Mouse (Mus musculus): ENCODE measurements around the gene Brip1.

The Brip1 gene

GRCm38 (mm10) chr11:86115955-86116354, 85.0 kb downstream of the Brip1 start:
- in situ Hi-C loops (cut with MboI, MseI), result no loop called here

- in situ Hi-C loops (cut with MboI, MseI), result no loop called here
Measured at GRCm38 (mm10) chr11:86107276-86107675, 93.7 kb downstream of the Brip1 start.

- in situ Hi-C loops (cut with MboI, MseI), result no loop called here
Measured at GRCm38 (mm10) chr11:86106596-86106995, 94.4 kb downstream of the Brip1 start.

- in situ Hi-C loops (cut with MboI, MseI), result no loop called here
Measured at GRCm38 (mm10) chr11:86101191-86101590, 99.8 kb downstream of the Brip1 start.

GRCm38 (mm10) chr11:86099341-86099740, 101.7 kb downstream of the Brip1 start:
- in situ Hi-C loops (cut with MboI, MseI), result loop anchor here (10.0 kb wide), 1 partner anchor 1805 kb away; no protein-coding TSS in a partner anchor

GRCm38 (mm10) chr11:86088815-86089214, 112.2 kb downstream of the Brip1 start:
- in situ Hi-C loops (cut with MboI, MseI), result no loop called here

GRCm38 (mm10) chr11:86084522-86084921, 116.5 kb downstream of the Brip1 start:
- in situ Hi-C loops (cut with MboI, MseI), result no loop called here

- in situ Hi-C loops (cut with MboI, MseI), result no loop called here
Measured at GRCm38 (mm10) chr11:86078025-86078424, 123.0 kb downstream of the Brip1 start.

- in situ Hi-C loops (cut with MboI, MseI), result no loop called here
Measured at GRCm38 (mm10) chr11:86076966-86077365, 124.0 kb downstream of the Brip1 start.

GRCm38 (mm10) chr11:86076403-86076802, 124.6 kb downstream of the Brip1 start:
- in situ Hi-C loops (cut with MboI, MseI), result no loop called here

GRCm38 (mm10) chr11:86075371-86075770, 125.6 kb downstream of the Brip1 start:
- in situ Hi-C loops (cut with MboI, MseI), result no loop called here

GRCm38 (mm10) chr11:86068651-86069050, 132.3 kb downstream of the Brip1 start:
- in situ Hi-C loops (cut with MboI, MseI), result no loop called here

GRCm38 (mm10) chr11:86067154-86067553, 133.8 kb downstream of the Brip1 start:
- in situ Hi-C loops (cut with MboI, MseI), result no loop called here

GRCm38 (mm10) chr11:86064881-86065280, 136.1 kb downstream of the Brip1 start:
- in situ Hi-C loops (cut with MboI, MseI), result no loop called here

GRCm38 (mm10) chr11:86061243-86061642, 139.8 kb downstream of the Brip1 start:
- in situ Hi-C loops (cut with MboI, MseI), result no loop called here

GRCm38 (mm10) chr11:86059123-86059522, 141.9 kb downstream of the Brip1 start:
- in situ Hi-C loops (cut with MboI, MseI), result no loop called here

- in situ Hi-C loops (cut with MboI, MseI), result no loop called here
Measured at GRCm38 (mm10) chr11:86055806-86056205, 145.2 kb downstream of the Brip1 start.

- in situ Hi-C loops (cut with MboI, MseI), result no loop called here
Measured at GRCm38 (mm10) chr11:86051383-86051782, 149.6 kb downstream of the Brip1 start.

GRCm38 (mm10) chr11:86050430-86051280, 150.3 kb downstream of the Brip1 start:
- in situ Hi-C loops (cut with MboI, MseI), result no loop called here

GRCm38 (mm10) chr11:86039994-86040393, 161.0 kb downstream of the Brip1 start:
- in situ Hi-C loops (cut with MboI, MseI), result no loop called here

- in situ Hi-C loops (cut with MboI, MseI), result no loop called here
Measured at GRCm38 (mm10) chr11:86039355-86039754, 161.6 kb downstream of the Brip1 start.

GRCm38 (mm10) chr11:86038701-86039100, 162.3 kb downstream of the Brip1 start:
- in situ Hi-C loops (cut with MboI, MseI), result no loop called here

GRCm38 (mm10) chr11:86032910-86033309, 168.1 kb downstream of the Brip1 start:
- in situ Hi-C loops (cut with MboI, MseI), result no loop called here
